Mouse (Mus musculus): ENCODE results near the gene Nadsyn1. TPM values are rescaled to one million over a fixed set of nuclear protein-coding genes. Genes with fewer than 3 reads are reported as not detected.

Nadsyn1 gene
- 9.0 and 10.4 TPM in 2 replicates for polyA plus RNA-seq (2015; fragmentation: Nextera tagmentation; extraction: Ambion mirVana)

DNA sequence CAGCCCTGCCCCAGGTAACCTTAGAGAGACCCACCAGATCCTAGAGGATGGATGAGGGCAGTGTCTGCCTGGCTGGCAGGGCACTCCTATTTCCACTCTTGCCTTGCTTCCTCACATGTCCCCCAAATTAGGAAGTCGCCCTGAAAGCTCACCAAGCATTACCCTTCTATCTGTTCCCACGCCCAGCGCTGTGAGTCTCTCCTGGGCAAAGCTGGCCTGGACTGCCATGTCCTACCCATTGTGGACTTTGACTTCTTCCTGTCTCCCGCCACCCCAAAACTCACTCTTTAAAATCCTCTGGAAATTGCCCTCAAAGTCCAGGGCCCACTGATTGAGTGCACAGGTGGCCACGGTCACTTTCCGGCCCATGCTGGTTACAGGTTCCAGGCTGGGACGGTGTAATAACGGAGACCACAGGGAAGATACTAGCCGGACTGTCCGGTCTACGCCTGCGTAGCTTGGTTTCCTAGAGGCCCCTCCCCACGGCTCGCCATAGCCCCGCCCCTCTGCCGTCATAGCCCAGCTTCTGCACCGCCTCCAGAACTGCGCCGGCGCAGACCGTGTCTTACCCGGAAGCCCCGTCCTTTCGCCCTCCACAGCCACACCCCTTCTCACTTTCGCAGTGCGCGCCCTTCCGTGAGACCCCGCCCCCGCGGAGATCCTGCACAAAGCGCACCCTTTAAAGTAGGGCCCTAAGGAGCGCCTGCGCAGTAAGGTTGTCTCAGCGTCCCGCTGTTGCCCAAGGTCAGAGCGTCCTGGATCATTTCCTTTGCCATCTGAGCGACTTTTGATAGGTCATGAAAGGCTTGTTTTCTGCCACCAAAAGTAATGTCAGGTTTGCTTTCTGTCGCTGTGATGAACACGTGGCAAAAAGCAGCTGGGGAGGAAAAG lies at the start of gene Nadsyn1, which contains the start of gene Dhcr7:
Gene Nadsyn1, minus strand, starts transcription at position 475 of the 891 bp plus-strand sequence.
Gene Dhcr7, plus strand, starts transcription at position 771 of the 891 bp plus-strand sequence.
- Histone ChIP-seq H3K9ac (peak within 1 kb of the TSS; percentile 67), H3K4me1 (peaks cover 20% of the 10 kb centered on the region), H3K9me3 (replicated peaks) (no peaks in the 10 kb centered on the region), H3K27me3 (no peaks in the 10 kb centered on the region), H3K4me2 (peak within 1 kb of the TSS; percentile 75), H3K4me3 (replicated peaks) (peak within 1 kb of the TSS; percentile 75), H3K27ac (peak within 1 kb of the TSS; percentile 88), H3K36me3 (peaks cover 14% of the 10 kb centered on the region)
- under 1% methylated on average over 40 of the region's 40 CpGs for WGBS
- ATAC-seq (replicated peaks; ENCODE audit: low FRiP score) = peak; percentile 99

DNA sequence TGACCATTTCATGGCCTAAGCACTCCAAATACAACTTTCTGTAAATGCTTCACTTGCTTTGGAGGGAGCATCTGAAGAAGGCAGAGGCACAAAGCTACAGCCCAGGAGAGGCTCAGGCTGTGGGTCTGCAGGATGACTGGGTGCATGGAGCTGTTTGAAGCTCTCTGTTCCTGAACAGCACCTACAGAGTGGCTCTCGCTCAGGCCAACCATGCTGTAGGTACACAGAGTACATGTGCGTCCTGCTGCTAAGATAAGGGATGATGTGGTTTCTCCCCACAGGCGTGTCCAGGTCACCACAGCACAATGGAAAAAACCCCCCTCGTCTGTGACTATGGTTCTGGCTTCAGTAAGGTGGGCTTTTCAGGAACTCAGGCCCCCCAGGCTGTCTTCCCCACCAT lies 46.2 kb upstream of the Nadsyn1 start:
- Histone ChIP-seq H3K4me2 (no peak overlapping the region), H3K27me3 (no peaks in the 10 kb centered on the region), H3K9ac (no peak overlapping the region), H3K9me3 (replicated peaks) (no peaks in the 10 kb centered on the region), H3K27ac (no peak overlapping the region), H3K4me1 (no peaks in the 10 kb centered on the region), H3K4me3 (replicated peaks) (no peak overlapping the region), H3K36me3 (no peaks in the 10 kb centered on the region)
- WGBS = 82% methylated on average over 4 of the region's 4 CpGs
- ATAC-seq (replicated peaks; ENCODE audit: low FRiP score) = no peak

DNA sequence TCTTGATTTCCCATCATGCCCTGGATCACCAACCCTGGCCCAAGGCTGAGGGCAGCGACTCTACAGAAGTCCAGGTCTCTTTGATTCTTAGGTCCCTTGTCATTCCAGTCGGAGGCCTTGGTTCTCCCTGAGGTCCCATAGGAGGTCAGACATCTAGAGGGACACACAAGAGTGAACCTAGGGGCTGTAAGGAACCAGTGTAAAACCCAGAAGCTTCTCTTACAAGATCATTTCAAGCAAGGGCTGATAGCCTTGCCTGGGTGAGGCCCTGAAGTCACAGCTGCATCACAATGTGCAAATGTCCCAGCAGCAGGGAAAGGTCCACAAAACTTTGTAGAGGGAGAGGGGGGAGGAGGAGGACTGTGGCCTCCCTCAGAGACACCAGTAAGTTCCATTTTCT lies 43.9 kb upstream of the Nadsyn1 start, which contains the start of gene Gm498:
Gene Gm498, plus strand, starts transcription at position 301 of the 400 bp plus-strand sequence.
- 85% methylated on average over 2 of the region's 2 CpGs for WGBS

GRCm38 (mm10) chr7:143848768-143849482 lies 26.3 kb upstream of the Nadsyn1 start:
- no peak overlapping the region for H3K27ac ChIP-seq
- H3K9ac ChIP-seq = no peak overlapping the region
- peaks cover 52% of the 10 kb centered on the region for H3K36me3 ChIP-seq
- H3K4me3 ChIP-seq (replicated peaks) = no peak overlapping the region
- no peaks in the 10 kb centered on the region for H3K27me3 ChIP-seq
- WGBS = 88% methylated on average over 6 of the region's 8 CpGs
- H3K4me1 ChIP-seq = no peaks in the 10 kb centered on the region
- no peaks in the 10 kb centered on the region for H3K9me3 ChIP-seq (replicated peaks)
- no peak for ATAC-seq (replicated peaks; ENCODE audit: low FRiP score)
- H3K4me2 ChIP-seq = no peak overlapping the region

More for the DNA sequence above, 43.9 kb upstream of the Nadsyn1 start, which contains the start of gene Gm498:
- Histone ChIP-seq H3K9ac (no peak within 1 kb of the TSS), H3K27me3 (no peaks in the 10 kb centered on the region), H3K4me1 (no peaks in the 10 kb centered on the region), H3K4me2 (no peak within 1 kb of the TSS), H3K36me3 (no peaks in the 10 kb centered on the region), H3K27ac (no peak within 1 kb of the TSS), H3K9me3 (replicated peaks) (no peaks in the 10 kb centered on the region), H3K4me3 (replicated peaks) (no peak within 1 kb of the TSS)
- ATAC-seq (replicated peaks; ENCODE audit: low FRiP score) = no peak

GRCm38 (mm10) chr7:143848127-143848767 lies 25.6 kb upstream of the Nadsyn1 start:
- WGBS = 87% methylated on average over 5 of the region's 5 CpGs
- no peak overlapping the region for H3K9ac ChIP-seq
- H3K4me2 ChIP-seq = no peak overlapping the region
- no peaks in the 10 kb centered on the region for H3K9me3 ChIP-seq (replicated peaks)
- no peak overlapping the region for H3K27ac ChIP-seq
- no peak overlapping the region for H3K4me3 ChIP-seq (replicated peaks)
- H3K4me1 ChIP-seq = no peaks in the 10 kb centered on the region
- no peak for ATAC-seq (replicated peaks; ENCODE audit: low FRiP score)
- peaks cover 58% of the 10 kb centered on the region for H3K36me3 ChIP-seq
- H3K27me3 ChIP-seq = no peaks in the 10 kb centered on the region

DNA sequence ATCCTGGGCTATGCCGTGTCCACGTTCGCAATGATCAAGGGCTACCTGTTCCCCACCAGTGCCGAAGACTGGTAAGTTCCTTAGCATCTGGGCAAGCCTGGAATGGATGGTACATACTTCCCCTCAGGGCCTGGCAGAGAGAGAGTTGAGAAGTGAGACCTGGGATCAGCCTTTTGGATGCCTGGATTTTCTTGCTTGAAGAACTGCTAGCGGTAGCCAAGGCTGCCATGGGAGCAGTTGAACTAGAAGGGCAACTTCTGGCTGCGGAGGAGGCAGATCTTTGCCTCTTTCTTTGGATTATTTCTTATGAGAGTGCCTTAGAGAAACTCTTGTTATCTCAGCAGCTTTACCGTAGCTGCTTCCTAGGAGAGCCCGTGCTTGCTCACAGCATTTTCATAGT lies 18.7 kb upstream of the Nadsyn1 start:
- H3K27me3 ChIP-seq = no peaks in the 10 kb centered on the region
- no peak overlapping the region for H3K9ac ChIP-seq
- H3K4me2 ChIP-seq = no peak overlapping the region
- 96% methylated on average over 8 of the region's 8 CpGs for WGBS
- H3K4me3 ChIP-seq (replicated peaks) = no peak overlapping the region
- no peak overlapping the region for H3K27ac ChIP-seq
- no peak for ATAC-seq (replicated peaks; ENCODE audit: low FRiP score)
- no peaks in the 10 kb centered on the region for H3K9me3 ChIP-seq (replicated peaks)
- no peaks in the 10 kb centered on the region for H3K4me1 ChIP-seq
- peaks cover 96% of the 10 kb centered on the region for H3K36me3 ChIP-seq

GRCm38 (mm10) chr7:143840121-143840520 lies 17.5 kb upstream of the Nadsyn1 start:
- H3K9me3 ChIP-seq (replicated peaks) = no peaks in the 10 kb centered on the region
- peaks cover 6% of the 10 kb centered on the region; the same call in 1 of the 2 replicates for H3K4me1 ChIP-seq
- H3K27ac ChIP-seq = no peak overlapping the region
- 97% methylated on average over 5 of the region's 5 CpGs for WGBS
- H3K4me3 ChIP-seq (replicated peaks) = no peak overlapping the region
- H3K27me3 ChIP-seq = no peaks in the 10 kb centered on the region
- H3K36me3 ChIP-seq = peaks cover 85% of the 10 kb centered on the region
- no peak for ATAC-seq (replicated peaks; ENCODE audit: low FRiP score)
- H3K9ac ChIP-seq = no peak overlapping the region
- H3K4me2 ChIP-seq = no peak overlapping the region

DNA sequence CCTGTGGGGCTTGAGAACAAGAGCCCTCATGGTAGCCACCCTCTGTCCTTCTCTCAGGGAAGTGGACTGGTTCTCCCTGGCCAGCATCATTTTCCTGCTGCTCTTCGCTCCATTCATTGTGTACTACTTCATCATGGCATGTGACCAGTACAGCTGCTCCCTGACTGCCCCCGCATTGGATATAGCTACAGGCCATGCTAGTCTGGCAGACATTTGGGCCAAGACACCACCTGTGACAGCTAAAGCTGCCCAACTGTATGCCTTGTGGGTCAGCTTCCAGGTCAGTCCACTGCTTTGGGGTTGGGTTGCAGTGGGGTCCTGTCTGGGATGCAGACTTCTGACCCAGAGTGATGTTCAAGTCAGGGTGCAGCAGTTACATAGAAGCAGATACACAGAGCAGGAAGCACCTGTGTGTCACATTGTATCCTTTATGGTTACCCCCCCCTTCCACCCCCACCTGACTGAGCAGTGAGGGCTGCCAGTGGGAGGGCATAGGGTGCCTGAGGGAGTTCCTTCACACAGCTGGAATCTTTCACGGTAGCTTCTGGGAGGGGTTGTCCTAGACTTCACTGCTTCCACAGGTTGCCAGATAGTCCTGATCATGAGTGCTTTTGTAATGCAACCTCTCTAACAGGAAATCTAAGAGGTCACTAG lies 15.2 kb upstream of the Nadsyn1 start:
- H3K4me3 ChIP-seq (replicated peaks) = no peak overlapping the region
- no peak for ATAC-seq (replicated peaks; ENCODE audit: low FRiP score)
- no peaks in the 10 kb centered on the region for H3K27me3 ChIP-seq
- H3K9me3 ChIP-seq (replicated peaks) = no peaks in the 10 kb centered on the region
- peaks cover 62% of the 10 kb centered on the region for H3K36me3 ChIP-seq
- no peak overlapping the region for H3K9ac ChIP-seq
- H3K4me2 ChIP-seq = no peak overlapping the region
- H3K27ac ChIP-seq = no peak overlapping the region
- 81% methylated on average over 3 of the region's 3 CpGs for WGBS
- H3K4me1 ChIP-seq = peaks cover 14% of the 10 kb centered on the region

DNA sequence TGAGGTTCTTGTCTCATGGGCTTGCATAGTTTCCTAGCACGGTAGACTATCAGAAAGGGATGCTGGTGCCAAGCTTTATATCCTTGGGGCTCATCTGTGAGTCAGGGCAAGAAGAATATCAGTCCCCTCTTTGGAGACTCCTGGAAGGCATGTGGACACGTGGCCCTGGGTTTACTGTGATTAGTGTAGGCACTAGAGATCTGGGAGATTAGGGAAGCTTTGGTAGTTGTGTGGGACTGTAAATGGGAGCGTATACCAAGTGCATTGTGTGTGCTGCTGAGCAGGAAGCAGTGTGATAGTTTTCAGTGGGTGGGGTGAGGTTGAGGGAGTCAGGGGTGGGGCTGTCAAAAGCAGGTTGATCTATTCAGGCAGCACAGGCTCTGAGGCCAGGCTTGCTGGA lies 12.3 kb upstream of the Nadsyn1 start:
- no peaks in the 10 kb centered on the region for H3K27me3 ChIP-seq
- peaks cover 26% of the 10 kb centered on the region for H3K4me1 ChIP-seq
- no peak overlapping the region for H3K4me3 ChIP-seq (replicated peaks)
- ATAC-seq (replicated peaks; ENCODE audit: low FRiP score) = no peak
- H3K27ac ChIP-seq = no peak overlapping the region
- H3K36me3 ChIP-seq = peaks cover 34% of the 10 kb centered on the region
- H3K9ac ChIP-seq = no peak overlapping the region
- no peaks in the 10 kb centered on the region for H3K9me3 ChIP-seq (replicated peaks)
- no peak overlapping the region for H3K4me2 ChIP-seq
- WGBS = 64% methylated on average over 3 of the region's 3 CpGs

- Histone ChIP-seq H3K9ac (no peak overlapping the region), H3K36me3 (peaks cover 27% of the 10 kb centered on the region), H3K27ac (no peak overlapping the region), H3K9me3 (replicated peaks) (no peaks in the 10 kb centered on the region), H3K27me3 (no peaks in the 10 kb centered on the region), H3K4me2 (no peak overlapping the region), H3K4me1 (peaks cover 27% of the 10 kb centered on the region), H3K4me3 (replicated peaks) (no peak overlapping the region)
- no peak for ATAC-seq (replicated peaks; ENCODE audit: low FRiP score)
- WGBS = 82% methylated on average over 2 of the region's 2 CpGs
Observed at GRCm38 (mm10) chr7:143834316-143834715, 11.7 kb upstream of the Nadsyn1 start.

- WGBS = 79% methylated on average over 6 of the region's 6 CpGs
- Histone ChIP-seq H3K27me3 (no peaks in the 10 kb centered on the region), H3K27ac (no peak overlapping the region)
Observed at GRCm38 (mm10) chr7:143833581-143834190, 11.0 kb upstream of the Nadsyn1 start.

More at GRCm38 (mm10) chr7:143833581-143834190, 11.0 kb upstream of the Nadsyn1 start:
- Histone ChIP-seq H3K4me1 (peaks cover 29% of the 10 kb centered on the region), H3K36me3 (peaks cover 23% of the 10 kb centered on the region), H3K4me2 (no peak overlapping the region), H3K4me3 (replicated peaks) (no peak overlapping the region), H3K9ac (no peak overlapping the region), H3K9me3 (replicated peaks) (no peaks in the 10 kb centered on the region)
- no peak for ATAC-seq (replicated peaks; ENCODE audit: low FRiP score)
